Mouse (Mus musculus): ENCODE measurements around the gene Flt1.

Flt1 gene

DNA sequence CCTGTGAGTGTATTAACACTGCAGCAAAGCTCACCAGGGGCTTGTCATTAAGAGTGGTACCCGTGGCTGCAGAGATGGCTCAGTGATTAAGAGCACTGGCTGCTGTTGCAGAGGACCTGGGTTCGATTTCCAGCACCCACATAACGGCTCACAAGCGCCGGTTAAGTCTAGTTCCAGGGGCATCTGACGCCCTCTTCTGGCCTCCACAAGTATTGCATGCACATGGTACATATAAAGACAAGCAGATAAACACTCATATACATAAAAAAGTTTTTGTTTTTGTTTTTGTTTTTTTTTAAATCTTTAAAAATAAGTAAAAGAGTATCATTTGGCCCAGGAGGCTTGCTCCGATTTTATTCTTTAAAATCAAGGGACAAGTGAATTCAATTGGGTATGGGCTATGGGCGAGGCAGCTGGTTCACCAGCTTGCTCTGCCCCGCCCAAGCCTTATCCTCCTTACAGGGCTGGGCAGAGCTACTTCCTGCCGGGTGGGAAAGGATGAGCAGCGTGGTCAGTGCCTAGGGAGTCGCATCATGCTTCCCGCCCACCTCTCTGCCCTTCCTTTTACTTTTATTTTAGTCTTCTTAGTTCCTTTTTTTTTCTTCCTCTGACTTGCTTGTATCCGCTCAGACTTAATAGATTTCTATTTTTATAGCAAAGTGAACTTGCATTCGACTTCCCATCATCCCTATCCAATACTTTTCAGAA lies 57.0 kb downstream of the Flt1 start:
- no peak for DNase-seq (ENCODE audit: low read depth, low spot score)

DNA sequence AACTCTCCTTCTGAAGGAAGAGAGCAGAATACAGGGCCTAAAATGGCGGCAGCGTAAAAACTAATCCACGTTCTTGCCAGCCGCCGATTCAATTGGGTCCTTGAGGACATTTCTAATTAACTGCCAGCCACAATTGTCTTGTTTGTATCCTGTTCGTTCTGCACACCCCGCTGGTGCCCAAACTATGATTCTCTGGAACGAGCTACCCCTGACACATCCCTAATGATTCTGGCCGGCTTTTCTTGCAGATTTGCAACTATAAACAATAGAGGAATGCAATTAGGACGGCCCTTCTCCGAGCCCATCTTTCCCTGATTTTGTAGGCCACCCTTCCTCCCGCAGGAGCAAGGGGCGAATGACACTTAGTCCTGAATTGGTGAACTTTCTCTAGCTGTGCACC lies 59.9 kb downstream of the Flt1 start:
- DNase-seq (ENCODE audit: low read depth, low spot score): no peak

DNA sequence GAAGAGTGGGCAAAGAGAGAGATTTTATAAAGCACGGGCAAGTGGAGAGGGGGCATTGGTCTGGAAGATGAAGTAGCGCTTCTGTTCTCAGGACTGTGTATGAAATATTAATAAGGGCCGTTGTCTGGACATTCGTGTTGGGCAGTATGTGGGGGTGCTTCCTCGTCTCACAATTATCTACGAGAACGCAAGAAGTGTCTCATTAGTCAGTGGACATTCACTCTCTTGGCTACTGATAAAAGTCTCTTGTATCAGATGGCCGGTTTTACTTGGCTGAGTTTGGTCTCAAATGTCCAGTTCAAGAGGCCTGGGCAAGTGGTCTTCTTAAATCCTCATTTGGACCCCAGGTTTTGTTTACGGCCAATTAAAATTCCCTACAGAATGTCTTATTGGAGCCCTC lies 60.4 kb downstream of the Flt1 start:
- DNase-seq (ENCODE audit: low read depth, low spot score): no peak

DNA sequence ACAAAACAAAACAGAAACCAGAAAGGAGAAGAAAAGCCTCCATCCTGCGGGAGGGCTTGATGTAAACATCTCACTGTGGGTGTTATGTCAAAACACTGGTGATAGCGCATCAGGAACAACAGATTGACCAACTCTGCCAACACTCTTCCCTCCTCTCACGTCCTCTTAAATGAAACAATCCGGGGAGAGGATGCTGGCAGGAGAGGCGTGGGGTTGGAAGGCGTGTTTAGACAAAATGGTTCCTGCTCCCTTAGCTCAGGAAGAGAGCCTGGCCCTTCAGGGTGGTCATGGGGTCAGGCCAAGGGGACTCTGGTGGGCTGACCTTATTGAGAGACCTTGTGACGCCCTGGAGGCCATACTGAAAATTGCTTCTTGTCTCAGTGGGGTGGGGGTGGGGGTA lies 65.9 kb downstream of the Flt1 start:
- no peak for DNase-seq (ENCODE audit: low read depth, low spot score)

DNA sequence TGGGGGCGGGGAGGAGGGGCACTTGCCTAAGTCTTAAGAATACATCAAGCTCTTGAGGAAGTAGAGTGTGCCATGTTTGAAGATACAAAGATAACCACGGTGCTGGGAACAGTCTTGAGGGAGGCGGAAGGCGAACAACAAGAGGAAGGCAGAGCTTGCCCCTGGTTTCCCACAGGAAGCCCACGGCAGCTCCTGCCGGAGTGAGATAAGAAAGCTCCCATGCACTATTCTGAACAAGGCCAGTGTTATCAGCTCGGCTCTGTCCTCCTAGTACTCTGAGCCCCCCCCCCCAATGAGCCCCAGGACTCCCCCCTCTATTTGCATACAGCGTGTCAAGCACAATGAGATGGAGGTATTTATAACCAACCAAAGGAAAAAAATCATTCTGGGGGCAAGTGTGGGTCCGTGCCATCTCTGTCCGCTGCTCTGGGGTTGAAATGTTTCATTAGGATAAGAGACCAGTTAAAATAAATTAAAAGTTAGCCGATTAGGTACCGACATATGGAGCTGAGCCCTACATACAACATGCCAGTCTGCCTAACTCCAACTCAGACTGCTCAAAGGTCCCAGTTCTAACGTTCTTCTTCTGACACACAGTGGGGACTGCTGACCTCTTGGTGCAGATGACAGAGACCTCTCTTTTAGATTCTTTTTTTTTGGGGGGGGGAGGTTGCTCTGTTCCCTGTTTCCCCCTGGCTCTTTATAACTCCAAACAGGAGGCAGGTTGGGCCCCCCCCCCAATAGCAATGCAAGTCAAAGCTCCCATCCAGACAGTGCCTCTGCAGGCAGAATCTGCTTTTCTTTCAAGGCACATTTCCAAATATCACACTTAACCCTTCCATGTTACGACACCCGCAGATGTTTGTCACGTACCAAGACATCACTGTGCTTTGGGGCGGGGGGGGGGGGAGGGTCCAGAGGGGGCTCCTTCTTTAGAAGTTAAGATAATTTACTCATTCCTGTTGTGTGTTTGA lies 67.6 kb downstream of the Flt1 start:
- no peak for DNase-seq (ENCODE audit: low read depth, low spot score)

DNA sequence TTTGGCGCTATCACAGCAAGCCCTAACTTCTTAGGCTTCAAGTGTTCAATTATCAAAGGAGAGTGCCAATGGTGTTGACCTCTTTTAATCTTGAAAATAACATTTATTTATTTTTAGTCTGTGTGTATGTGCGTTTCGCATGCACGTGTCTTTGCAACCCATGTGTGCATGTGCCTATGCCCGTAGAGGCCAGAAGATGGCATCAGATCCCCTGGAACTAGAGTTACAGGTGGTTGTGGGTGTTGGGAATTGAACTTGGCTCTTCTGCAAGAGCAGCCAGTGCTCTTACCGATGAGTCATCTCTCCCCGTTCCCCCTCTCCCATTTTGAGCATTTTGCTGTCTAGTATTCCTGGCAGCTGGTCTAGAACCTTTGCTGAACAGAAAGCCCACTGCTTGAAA lies 70.0 kb downstream of the Flt1 start:
- peak; percentile 48 for DNase-seq (ENCODE audit: low read depth, low spot score)

DNA sequence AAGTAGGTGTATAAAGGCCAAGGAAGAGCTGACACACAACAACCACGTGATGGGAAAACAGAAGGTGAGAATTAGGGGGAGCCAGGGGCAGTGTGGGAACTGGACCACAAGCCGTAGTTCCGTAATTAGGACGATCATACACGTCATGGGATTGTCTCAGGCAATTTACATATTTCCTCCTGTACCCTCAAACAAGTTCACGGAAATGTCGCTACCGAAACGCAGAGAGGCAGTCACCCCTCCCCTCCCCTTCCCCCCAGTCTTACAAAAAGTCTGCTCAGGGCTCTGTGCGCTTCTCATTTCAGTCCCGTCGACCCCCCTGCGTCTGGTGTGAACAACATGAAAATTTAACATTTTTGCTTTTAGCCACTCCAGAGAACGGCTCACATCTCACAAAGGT lies 74.6 kb downstream of the Flt1 start:
- no peak for DNase-seq (ENCODE audit: low read depth, low spot score)

DNA sequence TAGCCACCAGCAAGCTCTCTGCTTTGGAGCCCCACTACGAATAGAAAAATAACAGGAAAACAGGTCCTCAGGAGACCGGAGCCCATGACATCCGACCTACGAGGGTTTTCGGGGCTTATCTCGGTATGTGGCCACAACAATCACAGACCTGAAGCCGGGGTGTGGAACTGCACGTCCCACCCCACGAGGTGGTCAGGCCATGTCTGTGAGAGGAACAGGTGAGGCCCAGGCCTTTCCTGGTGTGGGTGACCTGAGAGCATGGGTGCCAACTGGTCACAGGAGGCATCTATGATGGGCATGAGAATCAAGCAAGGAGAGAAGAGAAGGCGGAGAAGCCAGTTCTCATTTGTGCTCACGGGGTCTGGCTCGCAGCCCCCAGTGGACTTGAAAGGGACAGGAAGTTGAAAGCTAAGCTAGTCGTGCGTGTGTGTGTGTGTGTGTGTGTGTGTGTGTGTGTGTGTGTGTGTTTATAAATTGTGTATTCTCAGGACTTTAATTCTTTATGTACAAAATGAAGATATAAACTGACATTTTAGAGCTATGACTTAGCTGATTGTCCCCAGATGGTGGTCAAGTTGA lies 79.4 kb downstream of the Flt1 start:
- no peak for DNase-seq (ENCODE audit: low read depth, low spot score)

DNA sequence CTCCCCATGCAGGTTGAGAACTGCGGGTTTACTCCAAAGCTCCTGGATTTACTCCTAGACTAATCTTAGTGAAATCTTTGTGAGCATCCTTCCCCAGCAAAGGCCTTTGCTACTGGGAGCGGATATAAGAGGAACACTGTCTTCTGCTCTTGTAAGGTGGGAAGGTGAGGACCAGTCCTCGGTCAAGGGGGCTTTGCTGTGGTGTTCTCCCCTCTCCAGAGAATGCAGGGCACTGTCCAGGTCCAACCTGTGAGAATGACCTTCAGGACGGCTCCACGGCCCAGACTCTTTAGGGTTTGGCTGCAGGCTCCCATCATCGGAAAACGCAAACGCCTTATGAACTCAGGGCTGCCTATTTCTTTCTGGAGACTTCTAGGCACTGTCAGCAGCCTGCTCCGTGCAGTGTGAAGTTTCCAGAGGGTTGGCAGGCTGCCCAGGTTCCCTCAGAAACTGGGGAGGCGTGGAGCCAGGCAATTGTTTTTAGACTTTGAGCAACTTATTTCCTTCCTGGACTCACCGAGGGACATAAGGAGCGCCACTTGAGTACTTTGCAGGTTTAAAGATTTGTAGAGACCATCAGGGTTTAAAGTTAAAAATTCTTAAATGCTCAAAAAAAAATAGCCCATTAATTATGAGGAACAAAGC lies 80.7 kb downstream of the Flt1 start:
- DNase-seq (ENCODE audit: low read depth, low spot score): no peak

DNA sequence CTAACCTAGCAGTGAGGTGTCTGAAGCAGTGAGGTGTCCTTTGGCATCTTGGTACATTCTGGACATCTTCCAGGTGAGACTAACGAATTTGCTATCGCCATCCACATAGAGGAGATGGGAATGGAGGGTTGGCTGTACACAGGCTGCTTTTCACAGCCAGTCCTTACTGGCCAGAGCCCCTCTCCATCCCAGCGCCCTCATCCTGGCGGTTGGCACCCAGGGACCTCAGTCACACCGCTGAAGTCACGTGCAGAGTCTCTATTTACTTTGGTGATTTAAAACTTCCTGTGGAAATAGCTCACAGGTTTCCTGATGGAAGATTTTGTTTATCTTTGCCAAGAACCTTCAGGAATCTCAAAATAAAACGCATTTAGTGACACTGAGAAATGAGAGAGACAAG lies 84.4 kb downstream of the Flt1 start:
- no peak for DNase-seq (ENCODE audit: low read depth, low spot score)

DNA sequence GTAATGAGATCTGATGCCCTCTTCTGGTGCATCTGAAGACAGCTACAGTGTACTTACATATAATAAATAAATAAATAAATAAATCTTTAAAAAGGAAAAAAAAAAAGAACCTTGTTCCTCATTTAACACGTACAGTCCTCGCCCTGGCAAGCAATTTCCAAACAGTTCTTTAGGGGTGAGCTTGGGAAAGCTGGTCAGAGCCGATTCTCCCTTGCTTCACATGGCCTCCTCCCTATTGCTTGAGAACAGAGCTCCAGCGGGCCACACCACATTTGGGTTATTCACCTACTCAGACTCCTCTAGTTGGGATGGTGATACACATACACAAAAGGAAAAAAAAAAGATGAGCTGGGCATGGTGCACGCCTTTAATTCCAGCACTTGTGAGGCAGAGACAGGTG lies 85.9 kb downstream of the Flt1 start:
- no peak for DNase-seq (ENCODE audit: low read depth, low spot score)

DNA sequence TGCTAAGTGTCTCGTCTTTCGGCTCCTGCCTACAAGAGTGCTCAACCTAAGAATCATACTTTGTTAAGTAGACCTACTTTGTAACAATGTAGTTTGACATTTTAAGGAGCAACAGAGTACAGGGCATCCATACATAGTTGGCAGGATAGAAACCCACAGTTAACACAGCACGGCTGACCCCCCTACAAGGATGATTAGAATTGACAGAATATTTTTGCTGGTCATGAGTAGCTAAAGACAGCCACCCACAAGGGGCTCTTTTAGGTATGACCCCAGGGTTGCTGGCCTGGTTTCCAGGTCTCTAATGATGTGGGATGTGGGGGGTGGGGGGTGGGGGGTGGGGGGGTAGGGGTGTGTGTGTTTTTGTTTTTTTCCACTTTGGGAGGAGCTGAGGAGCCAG lies 89.1 kb downstream of the Flt1 start:
- DNase-seq (ENCODE audit: low read depth, low spot score): no peak

DNA sequence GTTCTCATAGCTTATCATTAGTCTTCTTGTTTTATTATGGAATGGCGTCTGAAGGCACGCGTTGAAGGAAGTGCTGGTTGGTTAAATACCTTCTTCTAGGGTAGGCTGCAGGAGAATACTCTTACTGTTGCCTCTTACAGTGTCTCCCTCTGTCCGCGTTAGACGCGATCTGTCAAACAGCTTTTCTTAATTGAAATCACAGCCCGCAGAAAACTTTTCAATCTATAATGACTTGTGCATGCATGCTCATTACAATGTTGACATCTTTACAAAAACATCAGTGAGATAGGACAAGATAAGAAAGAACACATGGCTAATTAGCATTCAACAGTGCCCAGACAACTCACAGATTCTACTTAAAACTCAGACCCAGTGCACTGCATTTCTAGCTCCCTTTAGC lies 89.9 kb downstream of the Flt1 start:
- no peak for DNase-seq (ENCODE audit: low read depth, low spot score)

DNA sequence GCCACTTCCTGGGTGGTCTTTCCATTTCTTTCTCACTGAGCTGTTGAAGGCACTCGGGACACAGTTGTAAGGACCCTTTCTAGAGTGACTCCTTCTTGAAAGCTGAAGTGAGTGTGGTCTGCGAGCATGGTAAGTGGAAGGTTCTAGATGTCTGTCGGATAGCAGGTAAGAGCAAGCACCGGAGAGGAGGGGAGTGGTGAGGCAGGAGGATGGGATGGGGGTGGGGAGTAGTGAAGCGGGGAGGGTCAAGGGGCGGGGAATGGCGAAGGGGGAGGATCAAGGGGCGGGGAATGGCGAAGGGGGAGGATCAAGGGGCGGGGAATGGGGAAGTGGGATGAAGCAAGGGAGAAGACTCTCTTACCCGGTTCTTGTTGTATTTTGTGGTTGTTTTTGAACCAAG lies 91.8 kb downstream of the Flt1 start:
- DNase-seq (ENCODE audit: low read depth, low spot score): peak; percentile 85

DNA sequence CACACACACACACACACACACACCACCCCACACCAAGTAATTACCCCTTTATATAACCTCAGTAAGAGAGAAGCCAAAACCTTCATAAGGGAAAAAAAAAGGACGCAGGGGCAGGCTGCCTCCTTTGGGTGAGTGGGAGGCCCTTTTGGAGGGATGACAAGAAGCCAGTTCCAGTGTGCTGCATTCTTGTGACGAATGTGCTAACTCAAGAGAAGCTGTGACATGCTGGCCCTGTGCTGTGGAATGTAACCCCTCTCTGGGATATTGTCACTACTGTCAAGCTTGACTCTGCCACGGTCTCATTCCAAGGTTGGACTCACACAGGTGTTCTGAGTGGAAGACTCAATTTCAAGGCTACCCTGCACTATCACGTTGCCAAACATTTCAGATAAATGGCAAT lies 93.1 kb downstream of the Flt1 start:
- no peak for DNase-seq (ENCODE audit: low read depth, low spot score)

DNA sequence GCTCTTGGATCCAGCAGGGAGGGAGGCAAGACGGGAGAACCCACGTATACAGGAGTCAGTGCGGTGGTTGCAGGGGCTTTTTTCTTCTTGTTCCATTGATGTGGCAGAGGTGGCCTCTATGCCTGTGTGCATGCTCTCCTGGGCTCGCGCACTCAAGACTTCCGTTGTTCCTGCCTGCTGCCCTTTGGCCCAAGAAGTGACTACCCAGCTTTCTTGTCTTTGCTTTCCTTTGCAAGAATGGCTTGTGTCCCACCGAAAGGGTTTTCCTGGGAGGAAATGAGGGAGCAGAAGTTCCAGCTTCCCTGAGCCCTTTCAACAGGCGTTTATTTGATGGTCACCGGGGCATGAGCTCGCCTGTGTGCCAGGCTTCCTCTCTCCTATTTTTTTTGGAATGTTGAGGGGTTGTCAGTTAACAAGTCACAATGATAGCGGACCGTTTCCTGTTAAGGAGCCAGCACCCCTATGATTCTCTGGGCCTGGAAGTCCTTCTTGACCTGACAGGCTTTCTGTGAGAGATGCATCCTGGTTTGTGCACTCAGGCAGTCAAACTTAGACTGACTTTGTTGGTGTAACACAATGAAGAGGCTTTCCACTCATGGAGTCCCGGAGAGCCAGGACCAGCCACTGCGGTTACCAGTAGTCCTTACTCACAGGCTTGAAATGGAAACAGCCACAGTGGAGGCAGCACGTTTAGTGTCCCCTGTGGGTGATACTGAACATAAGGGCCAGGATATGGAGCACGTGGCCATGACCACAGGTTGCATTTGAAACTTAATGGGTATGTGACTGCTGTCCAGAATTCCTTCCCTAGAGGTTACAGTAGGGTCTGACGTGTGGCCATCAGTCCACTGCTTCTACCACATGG lies 95.2 kb downstream of the Flt1 start:
- no peak for DNase-seq (ENCODE audit: low read depth, low spot score)

DNA sequence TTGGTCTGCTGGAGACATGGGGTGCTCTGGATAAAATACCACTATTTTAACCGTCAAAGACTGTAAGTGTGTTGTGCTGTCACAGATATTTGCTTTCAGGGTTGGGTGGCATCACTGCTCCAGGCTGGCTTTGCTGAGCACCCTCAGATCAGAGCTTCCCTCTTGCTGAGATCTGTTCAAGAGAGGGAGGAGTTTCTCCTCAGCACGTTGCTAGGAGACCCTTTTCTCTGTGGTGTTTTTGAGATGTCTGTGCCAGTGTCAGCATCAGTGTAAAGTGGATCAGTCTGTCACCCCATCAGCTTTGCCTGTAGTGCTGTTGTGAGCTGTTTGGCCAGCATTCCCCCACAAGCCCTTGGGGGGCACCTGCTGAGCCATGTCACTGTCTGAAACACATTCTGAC lies 98.9 kb downstream of the Flt1 start:
- no peak for DNase-seq (ENCODE audit: low read depth, low spot score)

DNA sequence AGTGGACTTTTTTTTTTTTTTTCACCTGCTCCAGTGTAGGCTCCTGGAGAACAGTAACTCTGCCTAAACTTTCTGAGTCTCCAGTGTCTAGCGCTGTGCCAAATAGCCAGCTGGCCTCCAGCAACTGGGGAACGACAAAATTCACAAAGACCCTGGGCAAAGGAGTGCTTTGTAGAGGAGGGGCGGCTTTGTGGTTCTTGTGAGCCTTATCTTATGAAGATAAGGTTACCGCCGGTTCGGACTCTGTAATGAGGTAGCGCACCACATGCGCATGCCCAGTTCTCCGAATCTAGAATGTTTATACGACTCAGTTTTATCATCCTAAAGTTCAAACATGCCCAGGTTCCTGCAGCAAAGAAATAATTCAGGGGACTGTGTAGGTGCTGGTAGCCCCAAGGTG lies 102.1 kb downstream of the Flt1 start:
- DNase-seq (ENCODE audit: low read depth, low spot score): no peak

DNA sequence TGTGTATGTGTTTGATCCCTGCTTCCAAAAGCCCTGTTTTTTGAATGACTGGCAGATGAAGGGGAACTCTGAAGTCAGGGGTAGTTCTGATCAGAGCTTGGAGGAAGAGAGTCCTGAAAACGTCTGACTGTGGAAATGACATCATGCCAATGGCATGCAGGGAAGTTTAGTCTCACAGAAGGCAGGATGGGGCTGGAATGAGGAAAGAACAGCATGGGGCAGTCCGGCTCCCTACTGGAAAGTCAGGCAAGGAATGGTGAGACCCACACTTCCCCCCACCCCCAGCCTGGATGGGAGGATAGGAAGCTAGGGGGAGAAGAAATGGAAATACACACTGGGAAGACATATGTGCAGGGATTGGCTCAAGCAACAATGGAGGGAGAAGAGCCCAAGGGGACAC lies 105.6 kb downstream of the Flt1 start:
- peak; percentile 64 for DNase-seq (ENCODE audit: low read depth, low spot score)

DNA sequence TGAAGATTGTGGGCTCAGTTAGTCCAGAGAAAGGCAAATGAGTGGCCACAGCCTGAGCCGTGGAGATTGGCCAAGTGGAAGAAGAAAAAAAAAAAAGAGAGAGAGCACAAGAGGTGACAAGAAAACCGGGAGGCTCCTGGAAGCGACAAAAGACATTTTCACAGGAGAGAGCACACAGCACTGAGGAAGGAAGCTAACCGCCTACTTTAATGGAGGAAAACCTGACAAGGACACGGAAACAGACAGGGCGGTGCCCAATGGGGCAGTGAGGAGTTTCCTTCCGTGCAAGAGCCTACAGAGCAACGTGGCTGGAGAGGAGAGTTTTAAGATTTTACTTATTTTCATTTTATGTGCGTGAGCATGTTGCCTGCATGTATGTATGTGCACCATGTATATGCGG lies 107.6 kb downstream of the Flt1 start:
- DNase-seq (ENCODE audit: low read depth, low spot score): no peak

DNA sequence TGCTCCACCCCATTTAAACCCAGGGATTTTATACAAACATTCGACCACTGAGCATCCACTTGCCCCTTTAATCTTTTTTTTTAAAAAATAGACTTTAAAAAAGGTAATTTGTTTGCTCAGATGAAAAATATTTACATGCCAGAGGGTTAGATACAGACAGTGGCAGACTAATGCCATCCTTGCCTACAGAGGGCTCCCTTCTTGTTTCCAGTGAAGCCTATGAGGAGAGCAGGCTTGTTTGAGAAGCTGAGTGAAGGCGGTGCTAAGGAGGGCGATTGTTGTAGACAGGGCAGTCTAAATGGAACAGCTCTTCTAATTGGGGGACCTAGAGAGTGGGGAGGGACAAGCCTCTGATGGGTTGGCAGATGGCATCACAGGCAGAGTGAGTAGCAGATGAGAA lies 109.4 kb downstream of the Flt1 start:
- DNase-seq (ENCODE audit: low read depth, low spot score): no peak
